Mouse (Mus musculus) macrophage (primary cell): ENCODE results near the gene Exoc2. TPM values are rescaled to one million over a fixed set of nuclear protein-coding genes. Genes with fewer than 3 reads are reported as not detected.
A peak's percentile ranks its signal among the peaks of the same experiment; 100 is the strongest.

ENCODE experiments used
- H3K27ac ChIP-seq: fragments of 350-480 bp; formaldehyde crosslinking; 2 replicates; pipeline ENCODE4 v1.9.0; 2021
- H3K36me3 ChIP-seq: fragments of 350-480 bp; formaldehyde crosslinking; 2 replicates; pipeline ENCODE4 v1.9.0; 2021; ENCODE audit errors: inconsistent target
- H3K4me3 ChIP-seq: fragments of 350-480 bp; formaldehyde crosslinking; 2 replicates; pipeline ENCODE4 v1.9.0; 2021; ENCODE audit errors: inconsistent target
- H3K79me2 ChIP-seq: fragments of 350-480 bp; formaldehyde crosslinking; 2 replicates; pipeline ENCODE4 v1.9.0; 2021; ENCODE audit errors: inconsistent target
- WGBS: methylation state at CpG from one replicate; pipeline ENCODE4 v1.1.7; 2026; ENCODE audit warnings: inconsistent platforms; ENCODE audit not compliant: missing documents; 5-methylcytosine and 5-hydroxymethylcytosine counted together
- polyA plus RNA-seq: library from polyadenylated mRNA; stranded (reverse); fragments of 250-400 nt; gene quantifications from 3 replicates; pipeline ENCODE4 v1.2.4, GENCODE M21; 2018; ENCODE audit warnings: inconsistent platforms

Exoc2 gene
- polyA plus RNA-seq, 1 experiment from 2014 or later = 30.4 TPM

GRCm38 (mm10) chr13:30841306-30841705 is 132.6 kb downstream of the Exoc2 start:
- Histone ChIP-seq H3K4me3 (no peak overlapping the region), H3K36me3 (no peaks in the 10 kb centered on the region; the same call in 1 of the 2 replicates), H3K27ac (no peak overlapping the region), H3K79me2 (no peaks in the 10 kb centered on the region)
- WGBS = 100% methylated on average over 4 of the region's 4 CpGs

- 83% methylated on average over 3 of the region's 3 CpGs for WGBS
- Histone ChIP-seq H3K27ac (no peak overlapping the region), H3K79me2 (no peaks in the 10 kb centered on the region), H3K36me3 (no peaks in the 10 kb centered on the region; the same call in 1 of the 2 replicates), H3K4me3 (no peak overlapping the region)
Measured at GRCm38 (mm10) chr13:30840700-30841099, 133.2 kb downstream of the Exoc2 start.

DNA sequence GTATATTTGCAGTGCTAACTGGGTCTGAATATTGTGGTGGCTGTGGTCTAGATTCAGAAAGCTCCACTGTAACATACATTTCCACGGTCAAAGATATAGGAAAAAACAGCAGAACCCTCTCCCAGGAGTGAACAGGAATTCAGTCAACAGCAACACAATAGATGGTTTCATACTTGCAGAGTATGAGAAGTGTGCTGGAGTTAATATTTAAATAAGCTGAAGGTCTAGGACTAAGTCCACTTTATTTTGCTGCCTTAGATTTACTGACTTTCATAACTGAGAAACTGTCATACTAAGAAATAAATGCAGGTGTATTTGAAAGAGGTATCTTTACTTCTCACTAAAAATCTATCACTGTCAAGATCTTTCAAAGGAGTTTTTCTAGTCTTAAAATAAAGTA is 137.6 kb downstream of the Exoc2 start:
- Histone ChIP-seq H3K27ac (no peak overlapping the region), H3K4me3 (no peak overlapping the region), H3K79me2 (no peaks in the 10 kb centered on the region), H3K36me3 (no peaks in the 10 kb centered on the region)
- WGBS = 100% methylated on average over 1 of the region's 1 CpGs

DNA sequence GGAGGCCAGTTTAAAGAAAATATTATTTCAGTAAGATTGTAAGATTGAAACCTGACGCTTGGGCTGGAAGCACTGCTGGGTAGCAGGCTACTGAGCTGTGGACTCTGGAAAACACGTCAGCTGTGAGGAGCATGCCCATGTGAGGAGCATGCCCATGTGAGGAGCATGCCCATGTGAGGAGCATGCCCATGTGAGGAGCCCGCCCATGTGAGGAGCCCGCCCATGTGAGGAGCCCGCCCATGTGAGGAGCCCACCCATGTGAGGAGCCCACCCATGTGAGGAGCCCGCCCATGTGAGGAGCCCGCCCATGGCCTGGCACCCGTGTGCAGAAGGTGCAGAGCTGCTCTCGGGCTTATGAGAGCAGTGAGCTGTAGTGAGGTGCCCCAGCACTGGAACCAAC is 139.0 kb downstream of the Exoc2 start:
- Histone ChIP-seq H3K79me2 (no peaks in the 10 kb centered on the region), H3K4me3 (peak overlapping the region; percentile 14; the same call in 1 of the 2 replicates), H3K27ac (peak overlapping the region; percentile 17; the same call in 1 of the 2 replicates), H3K36me3 (no peaks in the 10 kb centered on the region)
- 73% methylated on average over 9 of the region's 9 CpGs for WGBS

- Histone ChIP-seq H3K79me2 (no peaks in the 10 kb centered on the region), H3K27ac (peak overlapping the region; percentile 17; the same call in 1 of the 2 replicates), H3K36me3 (no peaks in the 10 kb centered on the region), H3K4me3 (peak overlapping the region; percentile 14; the same call in 1 of the 2 replicates)
- WGBS = 6% methylated on average over 6 of the region's 6 CpGs
Measured at GRCm38 (mm10) chr13:30834349-30834748, 139.5 kb downstream of the Exoc2 start.

- WGBS = 11% methylated on average over 6 of the region's 6 CpGs
- 0 out of 2 replicates have a peak, but pooled peaks cover 1% of the 10 kb centered on the region for H3K36me3 ChIP-seq
- H3K27ac ChIP-seq = 0 out of 2 replicates have a peak overlapping the region, but pooled peaks have one; percentile 17
- H3K4me3 ChIP-seq = no peak overlapping the region
- no peaks in the 10 kb centered on the region for H3K79me2 ChIP-seq
Measured at GRCm38 (mm10) chr13:30833476-30834149, 140.3 kb downstream of the Exoc2 start.

- H3K79me2 ChIP-seq = no peaks in the 10 kb centered on the region
- H3K4me3 ChIP-seq = no peak overlapping the region
- H3K36me3 ChIP-seq = peaks cover 6% of the 10 kb centered on the region; the same call in 1 of the 2 replicates
- H3K27ac ChIP-seq = no peak overlapping the region
- WGBS = 95% methylated on average over 6 of the region's 6 CpGs
Measured at GRCm38 (mm10) chr13:30831369-30831768, 142.5 kb downstream of the Exoc2 start.

DNA sequence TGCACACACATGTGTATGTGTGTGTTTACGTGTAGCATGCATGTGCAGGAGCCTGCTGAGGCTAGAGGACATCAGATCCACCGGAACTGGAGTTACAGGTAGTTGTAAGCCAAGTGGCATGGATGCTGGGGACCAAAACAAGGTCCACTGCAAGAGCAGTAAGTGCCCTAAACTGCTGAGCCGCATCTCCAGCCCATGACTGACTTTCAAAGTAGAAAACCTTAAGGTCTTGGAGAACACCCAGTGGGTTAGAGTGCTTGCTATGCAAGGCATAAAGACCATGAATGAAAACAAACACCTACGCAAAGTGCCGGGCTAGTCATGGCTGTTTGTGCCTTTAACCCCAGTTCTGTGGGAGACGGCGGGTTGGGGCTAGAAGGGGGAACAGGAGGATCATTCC is 147.4 kb downstream of the Exoc2 start:
- H3K36me3 ChIP-seq = peaks cover 38% of the 10 kb centered on the region; the same call in 1 of the 2 replicates

GRCm38 (mm10) chr13:30824903-30825302 is 149.0 kb downstream of the Exoc2 start:
- Histone ChIP-seq H3K27ac (no peak overlapping the region), H3K79me2 (no peaks in the 10 kb centered on the region), H3K36me3 (peaks cover 44% of the 10 kb centered on the region; the same call in 1 of the 2 replicates), H3K4me3 (no peak overlapping the region)
- WGBS = 90% methylated on average over 3 of the region's 3 CpGs

More for the DNA sequence above, 147.4 kb downstream of the Exoc2 start:
- WGBS = 91% methylated on average over 7 of the region's 7 CpGs
- Histone ChIP-seq H3K79me2 (no peaks in the 10 kb centered on the region), H3K27ac (no peak overlapping the region), H3K4me3 (no peak overlapping the region)

- WGBS = 57% methylated on average over 7 of the region's 7 CpGs
- Histone ChIP-seq H3K79me2 (no peaks in the 10 kb centered on the region), H3K4me3 (no peak overlapping the region), H3K27ac (no peak overlapping the region), H3K36me3 (peaks cover 73% of the 10 kb centered on the region)
Measured at GRCm38 (mm10) chr13:30820555-30820954, 153.3 kb downstream of the Exoc2 start.

DNA sequence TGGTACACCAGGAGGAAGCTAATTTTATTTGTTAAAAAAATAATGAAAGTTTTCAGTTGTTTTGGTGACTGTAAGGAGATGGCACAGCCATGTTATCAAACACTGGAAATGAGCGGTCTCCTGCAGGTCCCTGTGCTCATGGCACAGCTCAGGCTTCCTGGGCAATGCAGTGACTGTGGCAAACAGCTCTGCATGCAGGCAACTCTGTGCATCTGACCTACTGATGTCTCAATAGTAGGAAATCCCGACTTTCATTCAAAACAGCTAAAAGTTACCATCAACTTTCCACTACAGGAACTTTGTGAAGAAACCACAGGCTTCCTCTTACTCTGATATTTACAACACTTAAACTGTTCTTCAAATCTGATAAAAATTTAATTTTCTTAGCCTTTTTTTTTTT is 154.0 kb downstream of the Exoc2 start:
- no peak overlapping the region for H3K27ac ChIP-seq
- no peaks in the 10 kb centered on the region for H3K79me2 ChIP-seq
- peaks cover 74% of the 10 kb centered on the region for H3K36me3 ChIP-seq
- no peak overlapping the region for H3K4me3 ChIP-seq
- 0% methylated on average over 2 of the region's 2 CpGs for WGBS

DNA sequence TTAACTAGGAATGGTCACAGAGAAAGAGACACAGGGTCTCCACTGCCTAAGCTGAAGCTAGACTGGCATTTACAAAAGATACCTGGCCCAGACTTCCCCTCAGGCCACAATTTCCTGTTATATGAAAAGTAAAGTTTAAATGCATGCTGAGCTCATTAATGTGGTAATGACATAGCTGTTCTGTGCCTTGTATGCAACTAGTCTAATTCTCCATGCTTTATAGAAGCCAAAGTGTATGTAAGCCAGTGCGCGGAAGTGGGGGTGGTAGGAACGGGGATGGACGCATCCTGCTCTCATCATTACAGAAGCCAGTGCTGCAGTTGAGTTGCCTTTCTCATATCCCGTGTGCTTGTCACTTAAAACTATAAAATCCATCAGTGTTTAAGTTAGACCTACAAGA is 156.5 kb downstream of the Exoc2 start:
- 73% methylated on average over 5 of the region's 5 CpGs for WGBS
- Histone ChIP-seq H3K36me3 (peaks cover 58% of the 10 kb centered on the region), H3K4me3 (no peak overlapping the region), H3K27ac (no peak overlapping the region), H3K79me2 (no peaks in the 10 kb centered on the region)

GRCm38 (mm10) chr13:30814256-30814655 is 159.6 kb downstream of the Exoc2 start:
- Histone ChIP-seq H3K79me2 (no peaks in the 10 kb centered on the region), H3K27ac (no peak overlapping the region), H3K36me3 (peaks cover 43% of the 10 kb centered on the region), H3K4me3 (no peak overlapping the region)
- 62% methylated on average over 5 of the region's 5 CpGs for WGBS

DNA sequence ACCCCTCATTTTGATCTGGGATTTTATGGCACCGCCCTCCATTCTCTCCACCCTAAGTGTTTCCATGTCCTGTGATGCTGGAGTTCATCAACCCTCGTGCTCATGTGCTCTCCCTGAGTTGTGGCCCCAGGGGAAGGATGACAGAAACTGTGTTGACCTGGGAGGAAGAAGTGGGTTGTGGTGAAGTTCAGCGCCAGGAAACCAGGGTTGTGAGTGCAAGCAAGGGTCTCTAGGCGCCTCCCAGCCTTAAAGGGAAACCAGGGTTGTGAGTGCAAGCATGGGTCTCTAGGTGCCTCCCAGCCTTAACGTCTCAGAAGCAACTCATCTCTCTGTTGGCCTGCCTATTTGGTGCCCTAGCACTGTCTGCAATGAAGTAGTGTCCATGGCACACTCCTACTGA is 160.4 kb downstream of the Exoc2 start:
- Histone ChIP-seq H3K36me3 (peaks cover 36% of the 10 kb centered on the region), H3K4me3 (no peak overlapping the region), H3K27ac (no peak overlapping the region), H3K79me2 (no peaks in the 10 kb centered on the region)
- 40% methylated on average over 5 of the region's 5 CpGs for WGBS

- H3K79me2 ChIP-seq = no peaks in the 10 kb centered on the region
- H3K36me3 ChIP-seq = no peaks in the 10 kb centered on the region
- no peak overlapping the region for H3K27ac ChIP-seq
- 94% methylated on average over 5 of the region's 7 CpGs for WGBS
- H3K4me3 ChIP-seq = no peak overlapping the region
Measured at GRCm38 (mm10) chr13:30809240-30809639, 164.7 kb downstream of the Exoc2 start.
